Mouse (Mus musculus) heart, postnatal 0 days (tissue): ENCODE measurements around the gene Tmem185b. TPM values are rescaled to one million over a fixed set of nuclear protein-coding genes. Genes with fewer than 3 reads are reported as not detected.
A peak's percentile ranks its signal among the peaks of the same experiment; 100 is the strongest.

ENCODE experiments used
- ATAC-seq: fragments of 200-750 bp; cut with Nextera tagmentation; 2 replicates; pipeline ENCODE4 v1.8.0; 2017; ENCODE audit warnings: low read depth, moderate number of reproducible peaks, moderate library complexity; ENCODE audit not compliant: insufficient read depth
- DNase-seq: peaks from one replicate; pipeline ENCODE4 v3.0.0-alpha.2; 2016; ENCODE audit warnings: low spot score
- H3K27ac ChIP-seq: fragments of 300-500 bp; sonication (generic); 2 replicates; pipeline ENCODE4 v1.5.1; 2014; ENCODE audit warnings: low read depth, mild to moderate bottlenecking
- H3K27me3 ChIP-seq: fragments of 300-500 bp; sonication (generic); 2 replicates; pipeline ENCODE4 v1.6.1; 2014; ENCODE audit warnings: low read length, mixed read lengths; ENCODE audit not compliant: control insufficient read depth, insufficient read depth
- H3K36me3 ChIP-seq: fragments of 300-500 bp; sonication (generic); replicated peaks from 2 replicates; pipeline ENCODE4 v1.6.1; 2014; ENCODE audit warnings: low read length, mixed read lengths; ENCODE audit not compliant: control insufficient read depth, insufficient read depth
- H3K4me1 ChIP-seq: fragments of 300-500 bp; sonication (generic); 2 replicates; pipeline ENCODE4 v1.6.1; 2014; ENCODE audit warnings: antibody characterized with exemption; ENCODE audit not compliant: control insufficient read depth, insufficient read depth
- H3K4me2 ChIP-seq: fragments of 300-500 bp; sonication (generic); 2 replicates; pipeline ENCODE4 v1.6.1; 2014; ENCODE audit warnings: low read depth, mild to moderate bottlenecking, low read length, moderate library complexity
- H3K4me3 ChIP-seq: fragments of 300-500 bp; sonication (generic); 2 replicates; pipeline ENCODE4 v1.5.1; 2014; ENCODE audit warnings: low read depth, low read length
- H3K9ac ChIP-seq: fragments of 300-500 bp; sonication (generic); replicated peaks from 2 replicates; pipeline ENCODE4 v1.6.1; 2014; ENCODE audit warnings: low read depth, low read length, mixed read lengths
- H3K9me3 ChIP-seq: fragments of 300-500 bp; sonication (generic); replicated peaks from 2 replicates; pipeline ENCODE4 v1.6.1; 2016; ENCODE audit warnings: low read length; ENCODE audit not compliant: control insufficient read depth
- CTCF ChIP-seq: IDR thresholded peaks from 2 replicates; pipeline ENCODE4 v1.5.1; 2016; ENCODE audit warnings: antibody characterized with exemption, control low read depth, low read depth
- EP300 ChIP-seq: IDR thresholded peaks from 2 replicates; pipeline ENCODE4 v1.6.1; 2016; ENCODE audit warnings: antibody characterized with exemption, low read depth
- whole genome bisulfite sequencing: fragments of 180-500 bp; shearing (Covaris S2); extraction: QIAGEN DNeasy Blood & Tissue Kit; methylation state at CpG from one replicate; pipeline ENCODE4 v1.1.7; 2014; 5-methylcytosine and 5-hydroxymethylcytosine counted together
- polyA plus RNA-seq: library from polyadenylated mRNA; unstranded; fragments of >200 nt; fragmentation: Nextera tagmentation; extraction: Ambion mirVana; gene quantifications from 2 replicates; pipeline ENCODE4 v1.2.1, GENCODE M21; 2015
- total RNA-seq: library from RNA; depleted of rRNA; stranded (reverse); fragments of >200 nt; gene quantifications from 2 replicates; pipeline ENCODE4 v1.2.3, GENCODE M21; 2014; ENCODE audit warnings: low replicate concordance

Gene Tmem185b
- total and polyA plus RNA-seq, 2 experiments from 2014 or later, result 20.7 to 28.5 TPM

DNA sequence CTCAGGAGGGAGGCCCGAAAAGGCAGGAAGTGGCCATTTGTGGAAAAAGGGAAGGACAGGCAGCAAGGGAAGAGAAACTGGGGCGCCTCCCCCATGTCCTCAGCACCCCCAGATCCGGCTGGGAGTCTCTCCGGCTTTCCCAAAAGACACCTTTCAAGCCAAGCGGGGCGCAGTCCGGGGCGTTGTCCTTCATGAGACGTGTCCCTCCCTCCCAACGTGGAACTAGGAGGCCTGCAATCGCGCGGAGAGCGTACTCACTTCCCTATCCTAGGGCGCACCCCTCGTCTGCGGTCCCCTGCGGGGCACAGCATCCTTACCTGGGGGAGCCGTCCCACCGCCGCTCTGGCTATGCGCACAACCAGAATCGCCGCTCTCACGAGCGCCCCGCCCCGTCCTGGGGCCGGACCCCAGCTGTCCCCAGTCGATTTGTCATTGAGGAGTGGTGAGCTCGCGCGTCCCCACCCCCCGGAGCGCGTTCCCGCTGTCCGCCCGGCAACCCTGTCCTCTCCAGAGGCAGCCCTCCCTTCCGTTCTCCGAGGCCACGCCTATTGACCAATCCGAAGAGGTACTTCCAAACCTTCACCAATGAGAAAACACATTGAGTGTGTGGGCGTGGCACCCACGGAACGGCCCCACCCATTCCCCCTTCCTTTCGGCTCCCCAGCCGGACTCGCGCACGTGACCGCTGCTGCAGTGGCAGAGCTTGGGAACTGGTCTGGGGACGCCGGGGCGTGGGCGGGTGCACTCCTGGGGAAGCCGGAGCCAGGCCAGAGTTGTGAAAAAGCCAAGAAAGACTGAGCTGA, 21.5 kb upstream of the Tmem185b start, which contains the start of gene Ralb:
Gene Ralb, minus strand, starts transcription at position 535 of the 803 bp plus-strand sequence.
- Histone ChIP-seq H3K9ac (peak within 1 kb of the TSS; percentile 88), H3K27ac (peak within 1 kb of the TSS; percentile 92), H3K9me3 (no peaks in the 10 kb centered on the region), H3K4me3 (peak within 1 kb of the TSS; percentile 83), H3K27me3 (no peaks in the 10 kb centered on the region), H3K4me1 (peaks cover 12% of the 10 kb centered on the region), H3K36me3 (no peaks in the 10 kb centered on the region), H3K4me2 (peak within 1 kb of the TSS; percentile 77)
- peak; percentile 100 for DNase-seq
- peak; percentile 97 for ATAC-seq
- WGBS, result under 1% methylated on average over 57 of the region's 57 CpGs
- no peak for TF ChIP-seq CTCF
- 0 out of 2 replicates have a peak, but pooled peaks have one; percentile 35 for TF ChIP-seq EP300

- Histone ChIP-seq H3K4me3 (no peak overlapping the region), H3K9me3 (no peaks in the 10 kb centered on the region), H3K4me2 (no peak overlapping the region), H3K27ac (no peak overlapping the region), H3K9ac (no peak overlapping the region), H3K27me3 (no peaks in the 10 kb centered on the region), H3K4me1 (peaks cover 12% of the 10 kb centered on the region), H3K36me3 (no peaks in the 10 kb centered on the region)
- 93% methylated on average over 3 of the region's 3 CpGs for WGBS
- ATAC-seq, result no peak
- no peak for TF ChIP-seq CTCF
- no peak for TF ChIP-seq EP300
- DNase-seq, result no peak
Observed at GRCm38 (mm10) chr1:119505951-119506350, 20.0 kb upstream of the Tmem185b start.

DNA sequence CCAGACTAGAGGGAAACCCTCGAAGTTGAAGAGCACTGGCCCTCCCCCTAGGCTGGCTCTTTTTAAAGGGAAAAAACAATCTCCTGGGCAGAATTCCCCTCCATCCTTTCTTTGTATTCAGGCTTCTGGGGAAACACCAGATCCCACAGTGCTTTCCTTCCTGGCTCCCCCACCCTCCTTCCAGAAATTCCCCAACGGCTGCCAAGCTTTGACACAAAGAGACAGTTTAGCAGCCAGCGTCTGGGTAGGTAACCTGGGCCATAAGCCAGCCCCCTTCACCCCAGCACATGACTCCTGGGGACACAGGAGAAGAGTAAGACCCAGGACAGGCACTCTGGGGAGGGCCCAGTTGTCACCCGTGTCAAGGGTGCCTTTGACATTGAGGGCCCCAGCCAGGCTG, 17.4 kb upstream of the Tmem185b start:
- Histone ChIP-seq H3K27ac (peak overlapping the region; percentile 65), H3K4me3 (no peak overlapping the region), H3K27me3 (no peaks in the 10 kb centered on the region), H3K4me1 (peaks cover 2% of the 10 kb centered on the region), H3K36me3 (no peaks in the 10 kb centered on the region), H3K4me2 (no peak overlapping the region), H3K9ac (no peak overlapping the region), H3K9me3 (no peaks in the 10 kb centered on the region)
- 19% methylated on average over 4 of the region's 4 CpGs for WGBS
- TF ChIP-seq EP300, result peak; percentile 69; the same call in 1 of the 2 replicates
- no peak for TF ChIP-seq CTCF
- ATAC-seq, result no peak
- DNase-seq, result peak; percentile 51

- H3K27ac ChIP-seq, result peak overlapping the region; percentile 65; the same call in 1 of the 2 replicates
Observed at GRCm38 (mm10) chr1:119509474-119509873, 16.5 kb upstream of the Tmem185b start.

GRCm38 (mm10) chr1:119510409-119510808, 15.6 kb upstream of the Tmem185b start:
- TF ChIP-seq CTCF (no peak), EP300 (no peak)
- H3K27ac ChIP-seq, result peak overlapping the region; percentile 65
- 0 out of 2 replicates have a peak overlapping the region, but pooled peaks have one; percentile 9 for H3K4me2 ChIP-seq
- no peak for ATAC-seq
- H3K9me3 ChIP-seq, result no peaks in the 10 kb centered on the region
- DNase-seq, result no peak
- H3K27me3 ChIP-seq, result no peaks in the 10 kb centered on the region
- no peak overlapping the region for H3K4me3 ChIP-seq
- H3K9ac ChIP-seq, result no peak overlapping the region
- no peaks in the 10 kb centered on the region for H3K36me3 ChIP-seq
- WGBS, result 47% methylated on average over 9 of the region's 9 CpGs
- H3K4me1 ChIP-seq, result no peaks in the 10 kb centered on the region; the same call in 1 of the 2 replicates

More at GRCm38 (mm10) chr1:119509474-119509873, 16.5 kb upstream of the Tmem185b start:
- no peak for ATAC-seq
- H3K9me3 ChIP-seq, result no peaks in the 10 kb centered on the region
- no peak overlapping the region for H3K9ac ChIP-seq
- no peak overlapping the region for H3K4me2 ChIP-seq
- H3K4me1 ChIP-seq, result no peaks in the 10 kb centered on the region; the same call in 1 of the 2 replicates
- no peaks in the 10 kb centered on the region for H3K36me3 ChIP-seq
- TF ChIP-seq CTCF, result no peak
- TF ChIP-seq EP300, result no peak
- no peak overlapping the region for H3K4me3 ChIP-seq
- no peak for DNase-seq
- H3K27me3 ChIP-seq, result no peaks in the 10 kb centered on the region
- 68% methylated on average over 7 of the region's 7 CpGs for WGBS
